Mouse (Mus musculus) heart, postnatal 0 days (tissue): ENCODE data around the gene Tmem132d.

Experiments
- CTCF ChIP-seq: IDR thresholded peaks from 2 replicates; pipeline ENCODE4 v1.5.1; 2016; ENCODE audit warnings: antibody characterized with exemption, control low read depth, low read depth
- EP300 ChIP-seq: IDR thresholded peaks from 2 replicates; pipeline ENCODE4 v1.6.1; 2016; ENCODE audit warnings: antibody characterized with exemption, low read depth

- TF ChIP-seq CTCF (no peak), EP300 (no peak)
Measured at GRCm38 (mm10) chr5:127993460-127993859, 439.4 kb downstream of the Tmem132d start.
